Mouse (Mus musculus): Measurements from ENCODE around the gene Olfm3.

The Olfm3 gene

GRCm38 (mm10) chr3:114903924-114904438, at the start of gene Olfm3:
Gene Olfm3 (plus strand): TSS chr3:114904078.
- DNase-seq (ENCODE audit: low spot score), result peak; percentile 6

- no peak for DNase-seq (ENCODE audit: low spot score)
Observed at GRCm38 (mm10) chr3:114889764-114890163, 14.1 kb upstream of the Olfm3 start.

GRCm38 (mm10) chr3:114904633-114905423, 950 bp downstream of the Olfm3 start:
- DNase-seq (ENCODE audit: low spot score), result no peak

- no peak for DNase-seq (ENCODE audit: low spot score)
Observed at GRCm38 (mm10) chr3:114907537-114907936, 3.7 kb downstream of the Olfm3 start.

GRCm38 (mm10) chr3:114908846-114909245, 5.0 kb downstream of the Olfm3 start:
- no peak for DNase-seq (ENCODE audit: low spot score)

- DNase-seq (ENCODE audit: low spot score), result no peak
Observed at GRCm38 (mm10) chr3:114920102-114920501, 16.2 kb downstream of the Olfm3 start.

- DNase-seq (ENCODE audit: low spot score), result no peak
Observed at GRCm38 (mm10) chr3:114929605-114930004, 25.7 kb downstream of the Olfm3 start.

GRCm38 (mm10) chr3:114930336-114930735, 26.5 kb downstream of the Olfm3 start:
- no peak for DNase-seq (ENCODE audit: low spot score)

- DNase-seq (ENCODE audit: low spot score), result no peak
Observed at GRCm38 (mm10) chr3:114930796-114931195, 26.9 kb downstream of the Olfm3 start.

- no peak for DNase-seq (ENCODE audit: low spot score)
Observed at GRCm38 (mm10) chr3:114932881-114933280, 29.0 kb downstream of the Olfm3 start.

GRCm38 (mm10) chr3:114954904-114955303, 51.0 kb downstream of the Olfm3 start:
- DNase-seq (ENCODE audit: low spot score), result no peak

- DNase-seq (ENCODE audit: low spot score), result no peak
Observed at GRCm38 (mm10) chr3:114959311-114959967, 55.6 kb downstream of the Olfm3 start.

- DNase-seq (ENCODE audit: low spot score), result no peak
Observed at GRCm38 (mm10) chr3:114962316-114963083, 58.6 kb downstream of the Olfm3 start.

GRCm38 (mm10) chr3:114971183-114971582, 67.3 kb downstream of the Olfm3 start:
- no peak for DNase-seq (ENCODE audit: low spot score)

- DNase-seq (ENCODE audit: low spot score), result no peak
Observed at GRCm38 (mm10) chr3:114972522-114972921, 68.6 kb downstream of the Olfm3 start.

- no peak for DNase-seq (ENCODE audit: low spot score)
Observed at GRCm38 (mm10) chr3:114990828-114991227, 87.0 kb downstream of the Olfm3 start.

- DNase-seq (ENCODE audit: low spot score), result no peak
Observed at GRCm38 (mm10) chr3:114995956-114996355, 92.1 kb downstream of the Olfm3 start.

GRCm38 (mm10) chr3:115027560-115027959, 123.7 kb downstream of the Olfm3 start:
- no peak for DNase-seq (ENCODE audit: low spot score)

GRCm38 (mm10) chr3:115028046-115028445, 124.2 kb downstream of the Olfm3 start:
- DNase-seq (ENCODE audit: low spot score), result no peak

- DNase-seq (ENCODE audit: low spot score), result no peak
Observed at GRCm38 (mm10) chr3:115028611-115029010, 124.7 kb downstream of the Olfm3 start.

GRCm38 (mm10) chr3:115049060-115049459, 145.2 kb downstream of the Olfm3 start:
- no peak for DNase-seq (ENCODE audit: low spot score)

GRCm38 (mm10) chr3:115064901-115065300, 161.0 kb downstream of the Olfm3 start:
- DNase-seq (ENCODE audit: low spot score), result no peak
